Mouse (Mus musculus) layer of hippocampus, adult 9-10 months (tissue): Measurements from ENCODE around the gene D130043K22Rik.
"Not testable (repeated sequence)": the region's sequence is repeated elsewhere in the genome, so short reads cannot be mapped to it uniquely, and the experiment has no call there.

Source experiments
- DNase-seq: peaks from one replicate; pipeline ENCODE4 v3.0.0; 2022; ENCODE audit warnings: low spot score

D130043K22Rik gene

DNA sequence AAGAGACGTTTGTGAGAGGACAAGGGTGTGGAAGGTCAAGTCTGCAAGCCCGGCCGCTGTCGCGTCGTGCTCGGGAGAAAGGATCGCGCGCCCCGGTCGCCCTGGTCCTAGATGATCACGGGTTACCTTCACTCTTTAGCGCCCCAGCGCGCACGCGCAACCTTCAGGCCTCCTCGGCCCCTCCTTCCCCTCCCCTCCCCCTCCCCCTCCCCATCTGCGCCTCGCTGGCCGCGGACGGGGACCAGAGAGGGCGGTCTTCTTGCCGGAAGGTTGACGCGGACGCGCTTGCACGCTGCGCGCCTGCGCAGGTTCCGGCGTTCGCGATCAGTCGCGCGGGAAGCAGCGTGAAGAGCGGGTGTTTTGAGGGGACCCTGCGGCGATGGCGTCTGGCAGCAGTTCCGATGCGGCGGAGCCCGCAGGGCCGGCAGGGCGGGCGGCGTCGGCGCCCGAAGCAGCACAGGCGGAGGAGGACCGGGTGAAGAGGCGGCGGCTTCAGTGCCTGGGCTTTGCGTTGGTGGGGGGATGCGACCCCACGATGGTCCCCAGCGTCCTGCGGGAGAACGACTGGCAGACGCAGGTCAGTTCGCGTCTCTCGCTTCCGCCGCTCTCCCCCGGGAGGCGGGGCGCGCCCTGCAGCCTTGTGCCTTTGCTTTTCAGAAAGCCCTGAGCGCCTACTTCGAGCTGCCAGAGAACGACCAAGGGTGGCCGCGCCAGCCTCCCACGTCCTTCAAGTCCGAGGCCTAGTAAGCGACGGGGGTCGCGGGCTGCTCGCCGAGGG is 13.4 kb upstream of the D130043K22Rik start, which contains the start of the genes Acot13 and Tdp2:
Gene Acot13, minus strand, starts transcription at position 188 of the 778 bp plus-strand sequence.
Gene Tdp2, plus strand, starts transcription at position 327 of the 778 bp plus-strand sequence.
- DNase-seq, result peak; percentile 74

DNA sequence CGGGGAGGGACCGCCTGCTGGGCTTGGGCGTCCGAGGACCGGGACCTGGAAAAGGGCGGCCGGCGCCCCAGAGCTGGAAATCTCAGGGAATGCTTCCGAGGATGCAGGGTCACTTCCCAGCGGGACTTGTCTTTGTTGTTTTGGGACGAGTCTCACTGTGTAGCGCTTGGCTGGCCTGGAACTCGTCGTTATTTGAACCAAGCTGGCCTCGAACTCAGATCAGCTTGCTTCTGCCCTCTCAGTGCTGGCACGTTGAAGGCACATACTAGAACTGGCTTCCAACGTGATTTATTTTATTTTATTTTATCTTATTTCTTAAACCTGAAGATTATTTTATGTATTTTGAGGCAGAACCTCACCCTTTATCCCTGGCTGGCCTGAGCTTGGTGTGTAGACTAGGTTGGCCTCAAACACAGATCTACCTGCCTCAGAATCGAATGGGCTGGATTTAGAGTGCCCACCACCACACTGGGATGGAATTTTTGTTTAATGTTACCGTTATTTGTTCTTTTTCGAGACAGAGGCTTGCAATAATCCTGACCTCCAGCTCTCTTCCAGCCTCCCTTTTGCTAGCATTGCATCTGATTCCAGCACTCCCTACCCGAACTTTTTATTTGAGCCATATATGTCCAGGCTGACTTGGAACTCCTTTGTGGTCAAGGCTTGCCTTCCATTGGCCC is 12.7 kb upstream of the D130043K22Rik start:
- no peak for DNase-seq

- DNase-seq, result no peak
Measured at GRCm38 (mm10) chr13:24832811-24833155, 12.2 kb upstream of the D130043K22Rik start.

GRCm38 (mm10) chr13:24837765-24838164 is 7.2 kb upstream of the D130043K22Rik start:
- not testable (repeated sequence) for DNase-seq

GRCm38 (mm10) chr13:24839831-24840230 is 5.1 kb upstream of the D130043K22Rik start:
- no peak for DNase-seq

DNA sequence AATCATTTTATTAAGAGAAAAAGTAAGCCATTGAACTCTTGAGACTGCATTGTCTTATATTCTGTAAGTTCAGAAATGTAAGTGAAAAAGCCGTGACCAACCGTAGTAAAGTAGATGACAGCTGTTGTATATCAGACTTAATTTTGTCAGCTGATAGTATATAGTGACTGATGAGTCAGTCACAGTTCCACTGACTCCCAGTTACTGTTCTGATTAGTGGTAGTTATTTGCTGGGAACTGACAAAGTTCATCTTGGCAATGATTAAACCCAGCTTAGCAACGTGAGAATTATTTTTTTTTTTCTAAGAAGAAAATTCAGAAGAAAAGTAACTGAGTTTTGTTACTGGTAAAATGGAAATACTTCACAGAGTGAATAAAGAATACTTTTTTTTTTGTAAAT is 3.2 kb upstream of the D130043K22Rik start:
- DNase-seq, result no peak

- DNase-seq, result no peak
Measured at GRCm38 (mm10) chr13:24849318-24849717, 4.4 kb downstream of the D130043K22Rik start.

GRCm38 (mm10) chr13:24851989-24852388 is 7.1 kb downstream of the D130043K22Rik start:
- no peak for DNase-seq

GRCm38 (mm10) chr13:24852570-24852969 is 7.6 kb downstream of the D130043K22Rik start:
- DNase-seq, result no peak

- no peak for DNase-seq
Measured at GRCm38 (mm10) chr13:24859115-24859514, 14.2 kb downstream of the D130043K22Rik start.

DNA sequence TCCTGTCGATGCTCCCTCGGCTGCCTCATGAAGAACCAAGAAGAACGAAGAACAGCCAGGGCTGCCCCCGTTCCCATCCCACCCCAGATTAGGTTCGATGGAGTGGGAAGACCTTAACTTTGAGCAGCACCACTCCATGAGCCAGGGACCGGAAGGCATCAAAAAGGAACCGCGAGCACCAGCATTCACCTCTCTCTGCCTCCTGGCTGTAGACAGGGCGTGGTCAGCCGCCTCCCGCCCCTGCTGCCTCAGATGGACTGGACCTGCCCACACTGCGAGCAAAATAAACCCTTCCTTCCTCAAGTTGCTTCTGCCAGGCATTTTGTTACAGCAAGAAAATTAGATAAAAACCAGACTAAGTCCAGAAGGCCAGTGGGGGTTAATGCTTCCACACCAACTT is 16.1 kb downstream of the D130043K22Rik start:
- DNase-seq, result no peak

GRCm38 (mm10) chr13:24862021-24862420 is 17.1 kb downstream of the D130043K22Rik start:
- no peak for DNase-seq

DNA sequence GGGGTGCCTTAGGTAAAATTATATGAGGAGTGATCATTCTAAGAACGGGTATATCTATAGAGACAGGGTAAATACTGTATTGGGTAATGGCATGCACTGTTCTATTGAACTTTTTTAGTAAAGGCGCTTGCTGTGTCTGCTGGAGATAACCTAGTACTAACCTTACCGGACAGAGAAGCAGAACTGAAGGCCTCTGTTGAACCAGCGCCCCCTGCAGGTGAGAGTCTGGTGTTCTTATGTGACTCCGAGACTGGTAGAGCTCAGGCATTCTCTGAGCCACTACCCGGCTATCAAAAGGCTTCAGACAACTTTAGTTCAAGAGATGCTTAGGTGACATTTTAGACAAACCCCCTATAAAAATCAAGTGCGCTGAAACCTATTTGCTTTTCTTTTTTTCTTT is 17.6 kb downstream of the D130043K22Rik start:
- DNase-seq, result peak; percentile 25

GRCm38 (mm10) chr13:24866430-24867402 is 21.8 kb downstream of the D130043K22Rik start:
- no peak for DNase-seq

DNA sequence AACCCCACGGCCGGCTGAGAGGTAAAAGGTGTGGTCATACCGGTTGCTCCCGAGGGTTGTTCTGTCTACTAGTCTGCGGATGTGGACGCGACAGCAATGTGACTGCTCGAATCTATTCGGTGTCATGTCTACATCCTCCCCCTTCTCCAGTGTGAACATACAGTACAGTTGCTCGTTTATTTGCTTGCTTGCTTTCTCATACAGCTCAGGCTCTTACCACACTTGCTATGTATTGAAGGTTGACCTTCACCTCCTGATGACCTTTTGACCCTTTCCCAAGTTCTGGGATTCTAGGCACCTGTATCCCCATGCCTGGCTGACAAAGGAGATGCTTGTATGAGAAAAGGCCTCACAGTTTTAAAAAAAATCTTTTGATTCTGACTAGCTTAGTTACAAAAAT is 22.9 kb downstream of the D130043K22Rik start:
- no peak for DNase-seq

DNA sequence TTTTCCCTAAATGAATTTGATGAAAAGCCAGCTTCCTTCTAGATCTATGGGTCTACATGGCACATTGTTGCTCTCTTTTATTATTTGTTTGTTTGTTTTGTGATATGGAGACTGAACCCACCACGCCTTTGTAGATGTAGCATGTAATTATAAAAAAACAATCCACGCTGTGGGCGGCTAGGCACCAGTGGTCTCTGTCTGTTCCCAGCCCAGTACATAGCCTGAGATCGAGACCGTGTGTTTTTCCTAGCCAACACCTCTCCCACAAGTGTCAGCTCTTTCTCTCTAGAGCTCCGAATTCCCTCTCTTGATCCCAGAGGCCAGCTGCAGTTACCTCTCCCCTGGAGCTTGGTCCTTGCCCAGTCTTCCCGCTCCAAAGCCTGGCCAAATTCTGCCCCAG is 23.3 kb downstream of the D130043K22Rik start:
- no peak for DNase-seq

DNA sequence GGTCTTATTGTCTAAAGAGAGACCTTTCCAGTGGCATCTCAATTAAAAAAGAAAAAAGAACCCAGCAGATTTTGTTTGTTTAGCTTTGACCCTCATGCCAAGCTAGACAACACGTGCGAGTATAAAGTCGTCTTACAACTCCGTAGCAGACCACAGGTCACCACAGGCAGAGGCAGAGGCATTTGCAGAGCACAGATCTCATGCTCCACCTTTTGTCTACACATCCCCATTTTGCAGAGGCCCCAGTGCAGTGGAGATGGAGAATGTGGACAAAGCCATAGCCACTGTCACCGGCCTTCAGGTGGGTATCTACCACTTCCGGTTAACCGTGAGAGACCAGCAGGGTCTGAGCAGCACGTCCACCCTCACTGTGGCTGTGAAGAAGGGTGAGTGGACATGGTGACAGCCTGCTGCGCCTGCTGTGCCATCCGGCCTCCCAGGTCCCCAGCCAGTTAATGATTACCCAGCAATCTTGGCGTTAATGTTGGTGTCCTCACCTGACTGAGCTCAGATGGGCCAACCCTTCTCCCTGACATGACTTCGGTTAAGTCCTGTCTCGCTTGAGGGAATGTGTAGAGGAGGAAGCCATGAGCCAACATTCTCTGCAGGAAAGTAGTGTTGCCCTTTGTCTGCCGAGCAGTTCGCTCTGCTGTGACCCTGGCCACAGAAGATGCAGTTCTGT is 34.6 kb downstream of the D130043K22Rik start:
- no peak for DNase-seq

GRCm38 (mm10) chr13:24880208-24880607 is 35.3 kb downstream of the D130043K22Rik start:
- no peak for DNase-seq

DNA sequence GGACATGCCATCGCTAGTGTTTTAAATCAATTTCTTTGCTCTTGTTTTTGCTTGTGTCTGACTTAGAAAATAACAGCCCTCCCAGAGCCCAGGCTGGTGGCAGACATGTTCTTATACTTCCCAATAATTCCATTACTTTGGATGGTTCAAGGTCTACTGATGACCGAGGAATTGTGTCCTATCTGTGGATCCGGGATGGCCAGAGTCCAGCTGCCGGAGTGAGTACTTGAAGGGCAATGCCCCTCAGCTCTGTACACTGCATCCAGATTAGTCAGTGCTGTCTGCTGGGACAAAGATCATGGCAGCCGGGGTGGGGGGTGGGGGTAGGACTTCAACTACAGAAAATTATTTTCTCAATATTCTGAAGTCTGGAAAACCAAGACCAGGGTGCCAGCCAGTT is 35.8 kb downstream of the D130043K22Rik start:
- DNase-seq, result no peak

DNA sequence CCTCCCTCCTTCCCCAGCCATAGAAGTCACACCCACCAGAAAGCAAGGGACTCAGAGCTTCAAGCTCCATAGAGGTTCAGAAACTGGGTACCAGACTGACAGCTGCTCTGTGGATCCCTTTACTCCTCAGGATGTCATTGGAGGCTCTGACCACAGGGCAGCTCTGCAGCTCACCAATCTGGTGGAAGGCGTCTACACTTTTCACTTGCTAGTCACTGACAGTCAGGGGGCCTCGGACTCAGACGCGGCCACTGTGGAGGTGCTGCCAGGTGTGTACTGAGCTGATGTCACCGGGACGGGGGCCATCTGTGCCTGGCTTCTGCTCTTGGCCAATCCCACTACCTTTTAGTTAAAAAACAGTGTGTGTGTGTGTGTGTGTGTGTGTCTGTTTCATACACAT is 37.5 kb downstream of the D130043K22Rik start:
- no peak for DNase-seq

DNA sequence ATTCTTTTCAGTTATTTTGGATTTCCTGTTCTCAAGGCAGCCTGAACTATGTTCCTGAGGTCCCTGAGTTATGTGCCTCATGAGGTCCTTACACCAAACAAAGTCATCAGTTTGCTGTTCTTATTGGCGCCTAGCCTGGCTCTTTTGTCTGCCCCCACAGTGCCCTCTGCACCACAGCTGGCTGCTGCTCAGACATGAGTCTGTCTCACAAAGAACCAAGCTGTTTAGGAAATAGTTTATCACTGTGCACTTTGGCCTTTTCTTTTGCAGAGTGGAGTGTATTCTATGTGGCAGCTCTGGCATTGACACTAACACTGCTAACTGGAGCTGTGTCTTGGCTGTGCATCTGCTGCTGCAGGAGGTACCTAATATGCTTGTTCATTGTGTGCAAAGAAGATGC is 44.6 kb downstream of the D130043K22Rik start:
- no peak for DNase-seq

GRCm38 (mm10) chr13:24892516-24892915 is 47.6 kb downstream of the D130043K22Rik start:
- no peak for DNase-seq
